Mouse (Mus musculus) liver, embryonic 14.5 days (tissue): ENCODE measurements at regions not wholly inside any gene's neighbourhood (a gene's known extent, or its start where the extent isn't known, plus 50 kb on each side); places are given as distances from the start of the nearest gene placed in this dataset.

Source experiments
- CTCF ChIP-seq: IDR thresholded peaks from 2 replicates; pipeline ENCODE4 v1.5.1; 2016; ENCODE audit warnings: antibody characterized with exemption, low read depth, control low read depth
- EP300 ChIP-seq: IDR thresholded peaks from 2 replicates; pipeline ENCODE4 v1.6.1; 2016; ENCODE audit warnings: antibody characterized with exemption, low read depth

DNA sequence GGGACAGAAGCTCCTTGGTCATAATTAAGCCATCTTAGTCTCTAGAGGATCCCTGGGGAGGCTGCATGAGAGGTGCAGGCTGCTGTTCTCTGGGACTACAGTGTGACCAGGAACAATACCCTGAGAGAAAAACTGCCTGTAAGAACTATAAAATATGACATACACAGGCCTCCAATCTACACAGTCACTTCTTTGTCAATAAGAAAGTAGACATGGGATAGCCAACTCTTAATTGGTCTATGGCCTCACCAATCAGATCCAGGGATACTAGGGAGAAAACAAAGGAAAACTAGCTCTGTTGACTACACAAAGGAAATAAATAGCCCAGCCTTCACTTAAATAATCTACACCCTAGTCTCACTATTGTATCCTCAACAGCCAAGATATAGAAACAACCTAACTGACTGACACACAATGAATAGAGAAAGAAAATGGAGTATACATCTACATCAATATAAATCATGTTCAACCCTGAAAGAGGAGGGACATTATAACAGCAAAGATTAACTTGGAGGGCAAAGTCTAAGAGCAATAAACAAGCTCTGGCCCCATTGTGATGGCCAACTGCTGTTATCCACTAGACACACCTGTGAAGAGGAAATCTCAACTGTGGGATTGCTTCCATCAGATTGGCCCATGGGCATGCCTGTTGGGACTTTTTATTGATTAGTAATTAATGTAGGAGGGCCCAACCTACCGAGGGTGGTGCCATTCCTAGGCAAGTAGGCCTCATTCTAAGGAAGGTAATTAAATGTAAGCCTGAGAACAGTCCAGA is 166.6 kb upstream of the Mgmt start:
- TF ChIP-seq CTCF = no peak
- no peak for TF ChIP-seq EP300
